ENCODE assay signal across 7 mouse cellular contexts in the genomic region with DNA sequence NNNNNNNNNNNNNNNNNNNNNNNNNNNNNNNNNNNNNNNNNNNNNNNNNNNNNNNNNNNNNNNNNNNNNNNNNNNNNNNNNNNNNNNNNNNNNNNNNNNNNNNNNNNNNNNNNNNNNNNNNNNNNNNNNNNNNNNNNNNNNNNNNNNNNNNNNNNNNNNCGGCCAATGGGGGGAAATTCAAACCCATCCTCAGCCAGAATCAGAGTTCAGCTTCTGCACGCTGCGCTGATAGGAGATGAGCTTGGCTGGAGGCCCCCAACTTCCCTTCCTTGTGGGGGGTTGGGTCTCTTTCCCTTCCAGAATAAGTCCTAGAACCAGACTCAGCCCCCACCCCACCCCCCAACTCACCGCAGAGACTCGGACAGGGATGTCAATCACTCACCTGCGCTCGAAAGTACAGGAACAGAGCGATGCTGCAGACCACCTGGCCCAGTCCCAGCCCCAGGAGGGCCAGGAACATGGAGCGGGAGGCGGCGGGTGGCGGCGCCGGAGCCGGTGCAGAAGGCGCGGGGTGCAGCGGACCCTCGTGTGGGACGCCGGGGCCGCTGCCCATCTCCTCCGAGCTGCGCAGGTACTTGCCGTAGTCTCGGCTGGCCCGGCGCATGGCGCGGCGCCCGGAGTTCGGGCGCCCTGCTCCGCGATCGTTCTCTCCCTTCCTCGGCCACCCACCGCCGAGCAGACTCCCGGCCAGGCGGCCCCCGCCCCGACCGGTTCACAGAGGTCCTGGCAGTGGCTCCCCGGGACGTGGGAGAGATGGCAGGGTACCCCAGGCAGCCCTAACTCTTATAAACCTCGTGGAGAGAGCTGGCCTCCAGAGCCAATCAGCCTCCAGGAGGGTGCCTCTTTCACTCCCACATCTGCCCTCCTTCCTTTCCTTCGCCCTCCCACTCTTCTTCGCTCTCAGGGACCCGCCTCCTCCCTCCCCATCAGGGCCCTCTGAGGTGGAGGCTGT. TPM values are rescaled to one million over a fixed set of nuclear protein-coding genes. Genes with fewer than 3 reads are reported as not detected.
A peak's percentile ranks its signal among the peaks of the same experiment; 100 is the strongest.
DNase-seq lines count a peak whose midpoint lies in the region; ATAC-seq lines count a peak whose summit lies in the region.

A gene (minus strand): TSS at position 758 of the 952 bp plus-strand sequence.

- intact Hi-C loops in heart, postnatal 10 days (cut with DNase I) = no loop called here

- DNase-seq in lung, postnatal 4 days = peak; percentile 8 to 21
- DNase-seq in lung, postnatal 36 days = no peak
- peak; percentile 37 for DNase-seq in embryo, embryonic 11 days
- peak; percentile 5 to 10 for DNase-seq in heart, postnatal 10 days
- DNase-seq in thymus, postnatal 14 days = peak; percentile 54
- no peak for DNase-seq in urinary bladder, postnatal 36 days (ENCODE audit: low spot score in 2 of 2)

- ATAC-seq in megakaryocyte, adult 5-6 weeks (ENCODE audit: poor library complexity, severe bottlenecking) = peak; percentile 12; the same call in 1 of the 2 replicates

RNA-seq across cellular contexts. Expression of the gene that starts here (rescaled TPM):
- total RNA-seq in heart, postnatal 10 days (2021) = not detected
- total RNA-seq in megakaryocyte, adult 5-6 weeks (2015) = 0.25 TPM in 1 of 2 replicates, not detected in the other
- total RNA-seq in megakaryocyte, adult 5-6 weeks (2017) = 0.26 and 0.49 TPM in 2 replicates

Comparison
In these comparisons a context has a peak if more than half of its experiments do, and no peak if none do; other contexts are left out.
1. DNase-seq: peak in lung, postnatal 4 days (2 of 2), embryo, embryonic 11 days (single experiment) and thymus, postnatal 14 days (single experiment); none in lung, postnatal 36 days (single experiment) and urinary bladder, postnatal 36 days (0 of 2).
2. Peak in DNase-seq in heart, postnatal 10 days; RNA of the gene not detected or under 1 TPM.
3. Peak in ATAC-seq in megakaryocyte, adult 5-6 weeks; RNA of the gene not detected or under 1 TPM.